Mouse (Mus musculus): ENCODE results near the gene Nbr1.

- TF ChIP-seq CTCF (IDR thresholded peaks at IDR 0.05; ENCODE audit: low read depth) (no peak), EP300 (IDR thresholded peaks at IDR 0.05; ENCODE audit: low read depth) (no peak)
Measured at GRCm38 (mm10) chr11:101544132-101544531, 7.8 kb upstream of the Nbr1 start.

Data from heart, postnatal 0 days (tissue).